Mouse (Mus musculus): ENCODE data around the gene Hoxa10. TPM values are rescaled to one million over a fixed set of nuclear protein-coding genes. Genes with fewer than 3 reads are reported as not detected.

Gene Hoxa10
- polyA plus RNA-seq, 1 experiment from 2014 or later: 0.08 TPM

GRCm38 (mm10) chr6:52262463-52263320 is 22.0 kb upstream of the Hoxa10 start:
- no peak overlapping the region for H3K4me3 ChIP-seq (replicated peaks)
- no peaks in the 10 kb centered on the region for H3K9me3 ChIP-seq (replicated peaks)
- H3K4me1 ChIP-seq (replicated peaks): peaks cover 5% of the 10 kb centered on the region; the same call in 1 of the 2 replicates
- H3K4me2 ChIP-seq: no peak overlapping the region
- no peak overlapping the region for H3K9ac ChIP-seq
- no peak for ATAC-seq (ENCODE audit: insufficient read depth)
- H3K27ac ChIP-seq (replicated peaks): no peak overlapping the region
- peaks cover 97% of the 10 kb centered on the region for H3K27me3 ChIP-seq
- WGBS (ENCODE audit: insufficient replicate concordance): 1% methylated on average over 24 of the region's 24 CpGs
- no peaks in the 10 kb centered on the region for H3K36me3 ChIP-seq (replicated peaks)

GRCm38 (mm10) chr6:52261751-52262462 is 21.3 kb upstream of the Hoxa10 start:
- H3K4me2 ChIP-seq: no peak overlapping the region
- H3K27me3 ChIP-seq: peaks cover 98% of the 10 kb centered on the region
- WGBS (ENCODE audit: insufficient replicate concordance): 4% methylated on average over 9 of the region's 9 CpGs
- H3K9ac ChIP-seq: no peak overlapping the region
- H3K9me3 ChIP-seq (replicated peaks): no peaks in the 10 kb centered on the region
- no peak overlapping the region for H3K4me3 ChIP-seq (replicated peaks)
- no peaks in the 10 kb centered on the region for H3K36me3 ChIP-seq (replicated peaks)
- peaks cover 5% of the 10 kb centered on the region; the same call in 1 of the 2 replicates for H3K4me1 ChIP-seq (replicated peaks)
- ATAC-seq (ENCODE audit: insufficient read depth): no peak
- no peak overlapping the region for H3K27ac ChIP-seq (replicated peaks)

DNA sequence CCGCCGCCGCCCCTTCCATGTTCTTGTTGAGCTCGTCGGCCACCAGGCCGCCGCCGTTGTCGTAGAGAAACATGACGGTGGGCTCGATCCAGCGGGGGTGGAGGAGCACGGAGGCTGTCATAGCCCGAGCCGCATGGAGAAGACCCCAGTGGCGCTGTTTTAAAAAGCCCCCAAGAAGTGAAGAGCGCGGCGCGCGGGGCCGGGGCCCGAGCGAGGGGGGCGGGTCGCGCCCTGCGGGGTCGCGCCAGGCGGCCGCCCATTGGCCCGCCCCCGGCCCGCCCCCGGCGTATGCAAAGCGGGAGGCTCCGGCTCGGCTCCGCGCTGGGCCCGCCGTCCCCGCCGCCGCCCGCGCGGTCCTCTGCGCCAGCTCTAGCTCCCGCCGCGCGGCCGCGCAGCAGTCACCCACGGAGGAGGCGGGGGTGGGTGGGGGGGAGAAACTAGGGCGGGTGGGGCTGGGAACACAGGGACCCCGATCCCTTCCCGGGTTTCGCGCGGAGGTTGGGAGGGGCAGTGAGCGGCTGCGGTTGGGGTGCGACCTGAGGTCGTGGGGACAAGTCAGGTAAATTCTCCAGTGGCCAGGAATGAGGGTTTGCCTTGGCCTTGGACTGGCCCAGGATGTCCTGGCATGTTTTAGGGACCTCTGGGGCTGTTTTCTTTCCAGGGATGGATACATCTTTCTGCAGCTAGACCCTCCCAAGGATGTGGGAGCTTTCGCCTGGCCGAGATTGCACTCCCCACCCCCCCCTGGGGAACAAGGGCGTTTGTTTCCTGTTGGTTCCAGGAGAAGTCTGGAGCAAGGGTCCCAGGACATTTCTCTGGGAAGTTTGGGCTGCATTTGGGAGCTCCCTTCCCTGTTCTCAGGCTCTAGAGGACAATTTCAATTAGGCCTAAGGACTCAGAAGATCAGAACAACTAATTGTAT is 20.3 kb upstream of the Hoxa10 start, which contains the start of gene Hoxa13:
TSS of gene Hoxa13 (minus strand) at position 227 of the 922 bp plus-strand sequence.
- peak within 1 kb of the TSS; percentile 45 for H3K4me3 ChIP-seq (replicated peaks)
- no peak within 1 kb of the TSS for H3K27ac ChIP-seq (replicated peaks)
- no peaks in the 10 kb centered on the region for H3K9me3 ChIP-seq (replicated peaks)
- peaks cover 98% of the 10 kb centered on the region for H3K27me3 ChIP-seq
- ATAC-seq (ENCODE audit: insufficient read depth): no peak
- H3K4me1 ChIP-seq (replicated peaks): peaks cover 5% of the 10 kb centered on the region; the same call in 1 of the 2 replicates
- under 1% methylated on average over 59 of the region's 72 CpGs for WGBS (ENCODE audit: insufficient replicate concordance)
- H3K9ac ChIP-seq: no peak within 1 kb of the TSS
- peak within 1 kb of the TSS; percentile 62 for H3K4me2 ChIP-seq
- no peaks in the 10 kb centered on the region for H3K36me3 ChIP-seq (replicated peaks)

- Histone ChIP-seq H3K4me1 (replicated peaks) (peaks cover 5% of the 10 kb centered on the region; the same call in 1 of the 2 replicates), H3K9ac (no peak overlapping the region), H3K36me3 (replicated peaks) (no peaks in the 10 kb centered on the region), H3K4me3 (replicated peaks) (0 out of 2 replicates have a peak overlapping the region, but pooled peaks have one; percentile 14), H3K9me3 (replicated peaks) (no peaks in the 10 kb centered on the region), H3K27me3 (peaks cover 98% of the 10 kb centered on the region), H3K4me2 (peak overlapping the region; percentile 62), H3K27ac (replicated peaks) (no peak overlapping the region)
- no peak for ATAC-seq (ENCODE audit: insufficient read depth)
- 2% methylated on average over 36 of the region's 39 CpGs for WGBS (ENCODE audit: insufficient replicate concordance)
These were observed 19.2 kb upstream of the Hoxa10 start for GRCm38 (mm10) chr6:52259811-52260261.

- Histone ChIP-seq H3K36me3 (replicated peaks) (no peaks in the 10 kb centered on the region), H3K4me1 (replicated peaks) (peaks cover 5% of the 10 kb centered on the region; the same call in 1 of the 2 replicates), H3K9ac (no peak overlapping the region), H3K4me3 (replicated peaks) (no peak overlapping the region), H3K27me3 (peaks cover 98% of the 10 kb centered on the region), H3K27ac (replicated peaks) (no peak overlapping the region), H3K9me3 (replicated peaks) (no peaks in the 10 kb centered on the region), H3K4me2 (no peak overlapping the region)
- no peak for ATAC-seq (ENCODE audit: insufficient read depth)
- WGBS (ENCODE audit: insufficient replicate concordance): under 1% methylated on average over 24 of the region's 25 CpGs
These were observed 18.6 kb upstream of the Hoxa10 start for GRCm38 (mm10) chr6:52259081-52259790.

- H3K27me3 ChIP-seq: peaks cover 98% of the 10 kb centered on the region
- no peaks in the 10 kb centered on the region for H3K9me3 ChIP-seq (replicated peaks)
- H3K36me3 ChIP-seq (replicated peaks): no peaks in the 10 kb centered on the region
- no peak overlapping the region for H3K4me2 ChIP-seq
- under 1% methylated on average over 6 of the region's 6 CpGs for WGBS (ENCODE audit: insufficient replicate concordance)
- no peak overlapping the region for H3K9ac ChIP-seq
- peaks cover 5% of the 10 kb centered on the region; the same call in 1 of the 2 replicates for H3K4me1 ChIP-seq (replicated peaks)
- ATAC-seq (ENCODE audit: insufficient read depth): no peak
- H3K4me3 ChIP-seq (replicated peaks): no peak overlapping the region
- H3K27ac ChIP-seq (replicated peaks): no peak overlapping the region
These were observed 16.3 kb upstream of the Hoxa10 start for GRCm38 (mm10) chr6:52256956-52257355.

DNA sequence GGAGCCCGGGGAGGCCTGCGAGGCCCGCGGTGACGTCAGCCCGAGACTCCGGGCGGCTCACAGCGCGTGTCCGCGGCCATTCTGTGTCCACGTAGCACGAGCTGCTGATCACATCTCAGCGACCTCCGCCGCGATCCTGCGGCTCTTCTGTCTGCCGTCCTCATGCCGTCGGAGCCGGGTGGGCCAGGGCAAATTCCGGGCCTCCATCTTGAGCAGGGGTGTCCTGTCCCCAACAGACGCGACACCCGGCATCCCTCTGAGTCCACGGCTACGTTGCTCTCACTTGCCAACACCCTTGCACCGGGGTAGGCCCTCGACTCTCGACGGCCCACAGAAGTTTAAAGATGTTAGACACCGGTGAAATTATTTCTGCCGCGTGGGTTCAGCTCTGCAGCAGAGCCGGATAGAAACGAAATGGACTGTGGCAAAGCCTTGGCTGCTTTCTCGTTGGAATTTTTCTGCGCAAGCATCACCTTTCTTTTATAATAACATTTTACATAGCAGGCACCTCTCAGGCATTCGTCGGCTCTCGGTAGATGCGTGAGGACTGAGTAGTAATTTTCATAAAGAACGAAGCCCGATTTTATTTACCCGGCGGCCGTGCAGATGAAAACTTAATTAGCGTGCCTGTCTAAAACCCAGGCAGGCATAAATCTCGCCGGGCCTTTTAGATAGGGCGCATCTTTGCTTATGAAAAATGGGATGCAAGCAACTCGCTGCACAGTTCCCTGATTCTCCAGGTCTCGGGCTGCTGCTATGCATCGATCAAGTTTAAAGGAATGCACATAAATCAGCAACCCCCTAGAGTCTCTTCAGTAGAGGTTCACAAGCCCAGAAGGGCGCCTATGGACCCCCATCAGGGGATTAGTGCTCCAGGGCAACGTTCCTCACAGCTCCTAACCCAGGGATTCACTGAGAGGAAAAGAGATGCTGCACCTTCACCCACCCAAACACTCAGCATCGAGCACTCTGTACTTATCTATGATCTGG is 13.2 kb upstream of the Hoxa10 start:
- H3K9me3 ChIP-seq (replicated peaks): no peaks in the 10 kb centered on the region
- H3K4me2 ChIP-seq: no peak overlapping the region
- no peak overlapping the region for H3K27ac ChIP-seq (replicated peaks)
- H3K4me1 ChIP-seq (replicated peaks): no peaks in the 10 kb centered on the region
- 2% methylated on average over 59 of the region's 59 CpGs for WGBS (ENCODE audit: insufficient replicate concordance)
- no peaks in the 10 kb centered on the region for H3K36me3 ChIP-seq (replicated peaks)
- no peak overlapping the region for H3K4me3 ChIP-seq (replicated peaks)
- no peak overlapping the region for H3K9ac ChIP-seq
- no peak for ATAC-seq (ENCODE audit: insufficient read depth)
- H3K27me3 ChIP-seq: peaks cover 98% of the 10 kb centered on the region

GRCm38 (mm10) chr6:52252775-52253376 is 12.2 kb upstream of the Hoxa10 start:
- no peaks in the 10 kb centered on the region for H3K36me3 ChIP-seq (replicated peaks)
- H3K9ac ChIP-seq: no peak overlapping the region
- ATAC-seq (ENCODE audit: insufficient read depth): no peak
- H3K27me3 ChIP-seq: peaks cover 99% of the 10 kb centered on the region
- 2% methylated on average over 35 of the region's 35 CpGs for WGBS (ENCODE audit: insufficient replicate concordance)
- no peak overlapping the region for H3K4me2 ChIP-seq
- H3K27ac ChIP-seq (replicated peaks): no peak overlapping the region
- no peaks in the 10 kb centered on the region for H3K9me3 ChIP-seq (replicated peaks)
- H3K4me1 ChIP-seq (replicated peaks): no peaks in the 10 kb centered on the region
- no peak overlapping the region for H3K4me3 ChIP-seq (replicated peaks)

Data from liver, embryonic 15.5 days (tissue).